37 mouse cellular contexts compared by ENCODE assay signal in genomic region chr6:41759618-41760017, GRCm38 (mm10). TPM values are rescaled to one million over a fixed set of nuclear protein-coding genes. Genes with fewer than 3 reads are reported as not detected.
"Had no signal": no experiment of that assay in that cellular context is flagged by ENCODE, and none has a peak within 500 bp of the region (broad histone marks: within the 10 kb centered on the region; RNA-seq: fewer than 3 reads in every experiment).

No protein-coding gene starts in this region.

- H3K27ac ChIP-seq: embryonic facial prominence, embryonic 10.5 days; embryonic facial prominence, embryonic 12.5 days; embryonic facial prominence, embryonic 13.5 days; embryonic facial prominence, embryonic 15.5 days; forebrain, embryonic 10.5 days; forebrain, embryonic 12.5 days; forebrain, embryonic 13.5 days; forebrain, embryonic 15.5 days; gastrocnemius, adult 2 months; heart, adult 2 months; heart, embryonic 10.5 days had no signal

- H3K4me1 ChIP-seq: embryonic facial prominence, embryonic 10.5 days; embryonic facial prominence, embryonic 12.5 days; embryonic facial prominence, embryonic 13.5 days; embryonic facial prominence, embryonic 15.5 days; forebrain, embryonic 10.5 days; forebrain, embryonic 12.5 days; forebrain, embryonic 13.5 days; forebrain, embryonic 15.5 days; heart, embryonic 10.5 days had no signal

- H3K9ac ChIP-seq: embryonic facial prominence, embryonic 12.5 days; embryonic facial prominence, embryonic 13.5 days; embryonic facial prominence, embryonic 15.5 days; forebrain, embryonic 12.5 days; forebrain, embryonic 13.5 days; forebrain, embryonic 15.5 days; forebrain, postnatal 0 days had no signal

- H3K4me2 ChIP-seq: embryonic facial prominence, embryonic 12.5 days; embryonic facial prominence, embryonic 13.5 days; embryonic facial prominence, embryonic 15.5 days; forebrain, embryonic 12.5 days; forebrain, embryonic 13.5 days; forebrain, embryonic 15.5 days had no signal

- H3K9me3 ChIP-seq: embryonic facial prominence, embryonic 10.5 days; embryonic facial prominence, embryonic 12.5 days; embryonic facial prominence, embryonic 13.5 days; embryonic facial prominence, embryonic 15.5 days; forebrain, embryonic 10.5 days; forebrain, embryonic 12.5 days; forebrain, embryonic 13.5 days; forebrain, embryonic 15.5 days; heart, embryonic 10.5 days had no signal

- ATAC-seq: forebrain, embryonic 13.5 days; forebrain, embryonic 14.5 days; forebrain, embryonic 15.5 days; forebrain, embryonic 16.5 days; forebrain, postnatal 0 days had no signal

- DNase-seq: cerebellum, adult 9-10 months; cerebellum, adult 9-11 months; cerebellum, postnatal 10 days; cerebellum, postnatal 14 days; cerebellum, postnatal 25 days; cerebellum, postnatal 36 days; embryo, embryonic 11 days; forebrain, postnatal 0 days; gastrocnemius, adult 2 months; gastrocnemius, postnatal 10 days; gastrocnemius, postnatal 14 days; gastrocnemius, postnatal 25 days; gastrocnemius, postnatal 36 days; heart, adult 18-20 months; heart, adult 2 months had no signal

- H3K4me3 ChIP-seq: embryonic facial prominence, embryonic 10.5 days; embryonic facial prominence, embryonic 12.5 days; embryonic facial prominence, embryonic 13.5 days; embryonic facial prominence, embryonic 15.5 days; erythroblast, embryonic 14.5 days; forebrain, embryonic 10.5 days; forebrain, embryonic 12.5 days; forebrain, embryonic 13.5 days; forebrain, embryonic 15.5 days; gastrocnemius, adult 2 months; heart, adult 2 months; heart, embryonic 10.5 days had no signal

- H3K36me3 ChIP-seq: embryonic facial prominence, embryonic 10.5 days; embryonic facial prominence, embryonic 12.5 days; embryonic facial prominence, embryonic 13.5 days; embryonic facial prominence, embryonic 15.5 days; forebrain, embryonic 10.5 days; forebrain, embryonic 12.5 days; forebrain, embryonic 15.5 days; heart, embryonic 10.5 days had no signal

- H3K27me3 ChIP-seq: embryonic facial prominence, embryonic 12.5 days; embryonic facial prominence, embryonic 13.5 days; embryonic facial prominence, embryonic 15.5 days; forebrain, embryonic 12.5 days; forebrain, embryonic 13.5 days; forebrain, embryonic 15.5 days had no signal

RNA-seq across cellular contexts. Expression of gene Olfr459, which starts 15.4 kb away (rescaled TPM):
- total RNA-seq: common myeloid progenitor, adult 5-6 weeks; forebrain, postnatal 0 days; gastrocnemius, adult 18-20 months; gastrocnemius, adult 2 months; gastrocnemius, adult 8-10 months; gastrocnemius, postnatal 10 days; gastrocnemius, postnatal 14 days; gastrocnemius, postnatal 25 days; gastrocnemius, postnatal 36 days; gastrocnemius, postnatal 4 days; granulocyte monocyte progenitor cell, adult 5-6 weeks; heart, adult 18-20 months; heart, adult 2 months; heart, adult 8-10 months had no signal
- polyA plus RNA-seq: cortical plate, adult 2 months; embryonic facial prominence, embryonic 10.5 days; embryonic facial prominence, embryonic 11.5 days; embryonic facial prominence, embryonic 13.5 days; embryonic facial prominence, embryonic 15.5 days; erythroblast, embryonic 14.5 days; forebrain, embryonic 10.5 days; forebrain, embryonic 11.5 days; forebrain, embryonic 12.5 days; forebrain, embryonic 13.5 days; forebrain, embryonic 14.5 days; forebrain, embryonic 15.5 days; forebrain, embryonic 16.5 days; forebrain, postnatal 0 days; frontal cortex, adult 2 months; heart, adult 2 months; heart, embryonic 10.5 days had no signal

RNA-seq across cellular contexts. Expression of gene Kel, which starts 55.5 kb away (rescaled TPM):
- total RNA-seq: forebrain, postnatal 0 days; gastrocnemius, adult 18-20 months; gastrocnemius, adult 2 months; gastrocnemius, adult 8-10 months; gastrocnemius, postnatal 14 days; gastrocnemius, postnatal 25 days; gastrocnemius, postnatal 36 days; heart, adult 18-20 months had no signal
- polyA plus RNA-seq: cortical plate, adult 2 months; forebrain, postnatal 0 days had no signal
